Mouse (Mus musculus): ENCODE data around the gene Slc46a2. TPM values are rescaled to one million over a fixed set of nuclear protein-coding genes. Genes with fewer than 3 reads are reported as not detected.
A peak's percentile ranks its signal among the peaks of the same experiment; 100 is the strongest.

The Slc46a2 gene
- polyA plus RNA-seq, 1 experiment = 0.11 TPM

DNA sequence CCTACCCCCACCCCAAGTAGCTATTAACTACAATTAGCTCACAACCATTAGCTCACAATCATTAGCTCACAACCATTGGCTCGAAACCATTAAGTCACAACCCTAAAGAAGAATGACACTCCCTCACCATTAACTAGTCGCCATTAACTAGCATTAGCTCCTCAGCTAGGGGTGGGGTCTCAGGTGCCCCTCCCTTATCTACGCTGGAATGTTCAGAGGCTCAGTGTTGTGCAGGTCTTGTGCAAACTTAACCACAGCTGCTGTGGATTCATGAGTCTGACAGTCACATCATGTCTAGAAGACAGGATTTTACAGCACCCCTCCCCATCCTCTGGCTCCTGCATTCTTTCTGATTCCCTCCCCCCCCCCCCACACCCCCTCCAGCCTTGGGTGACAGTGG is 12.8 kb upstream of the Slc46a2 start:
- no peak for DNase-seq
- Histone ChIP-seq H3K4me3 (ENCODE audit: insufficient read depth, low read depth, low read length) (no peak overlapping the region), H3K27me3 (replicated peaks; ENCODE audit: control insufficient read depth, insufficient read depth, low read length) (no peaks in the 10 kb centered on the region), H3K4me1 (ENCODE audit: control insufficient read depth, insufficient read depth, low read length) (no peaks in the 10 kb centered on the region), H3K36me3 (ENCODE audit: control insufficient read depth, insufficient read depth, low read length) (no peaks in the 10 kb centered on the region), H3K27ac (ENCODE audit: insufficient read depth, low read depth, low read length) (no peak overlapping the region)
- WGBS = 72% methylated on average over 3 of the region's 3 CpGs
- TF ChIP-seq POLR2A (IDR thresholded peaks at IDR 0.05; ENCODE audit: low read depth, low read length) (no peak), CTCF (conservative IDR thresholded peaks at IDR 0.05; ENCODE audit: insufficient read depth, insufficient read length, low read depth, low read length) (no peak)

DNA sequence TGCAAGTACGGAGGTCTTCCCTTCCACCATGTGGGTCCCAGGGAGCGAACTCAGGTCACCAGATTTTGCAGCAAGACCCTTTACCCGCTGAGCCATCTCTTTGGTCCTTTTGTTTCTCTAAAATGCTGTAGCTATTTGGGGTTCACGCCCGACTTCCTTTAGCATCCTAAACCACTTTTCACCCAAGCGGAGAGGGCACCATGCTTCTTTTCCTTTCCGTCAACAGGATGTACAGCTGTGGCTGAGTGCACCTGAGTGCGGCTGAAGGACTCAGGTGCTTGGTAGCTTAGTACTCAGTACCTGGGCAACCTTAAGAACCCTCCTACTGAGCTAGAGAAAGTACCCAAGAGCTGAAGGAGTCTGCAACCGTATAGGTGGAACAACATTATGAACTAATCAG is 10.2 kb upstream of the Slc46a2 start:
- H3K27ac ChIP-seq (ENCODE audit: insufficient read depth, low read depth, low read length) = no peak overlapping the region
- no peak for TF ChIP-seq CTCF (conservative IDR thresholded peaks at IDR 0.05; ENCODE audit: insufficient read depth, insufficient read length, low read depth, low read length)

DNA sequence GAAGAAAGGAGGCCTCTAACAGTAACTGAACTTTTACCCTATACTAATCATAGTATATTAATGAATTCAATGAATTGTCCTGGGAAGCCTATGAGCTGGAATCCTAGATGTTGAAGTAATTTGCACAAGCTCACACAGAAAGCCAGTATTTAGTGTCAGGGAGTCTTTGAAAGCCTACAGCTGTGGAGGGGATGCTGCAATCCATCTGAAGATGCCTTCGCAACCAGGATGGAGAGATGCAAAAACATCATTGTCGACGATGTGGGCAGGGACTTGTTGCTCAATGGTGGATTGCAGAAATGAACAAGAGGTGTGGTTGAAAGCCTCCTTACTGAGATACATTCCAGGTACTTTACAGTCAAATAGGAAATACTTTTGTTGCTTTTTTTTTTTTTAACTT is 3.1 kb upstream of the Slc46a2 start:
- TF ChIP-seq POLR2A (IDR thresholded peaks at IDR 0.05; ENCODE audit: low read depth, low read length) = no peak
- no peak for TF ChIP-seq CTCF (conservative IDR thresholded peaks at IDR 0.05; ENCODE audit: insufficient read depth, insufficient read length, low read depth, low read length)
- Histone ChIP-seq H3K27ac (ENCODE audit: insufficient read depth, low read depth, low read length) (no peak overlapping the region), H3K4me1 (ENCODE audit: control insufficient read depth, insufficient read depth, low read length) (peaks cover 6% of the 10 kb centered on the region; the same call in 1 of the 2 replicates), H3K27me3 (replicated peaks; ENCODE audit: control insufficient read depth, insufficient read depth, low read length) (no peaks in the 10 kb centered on the region), H3K36me3 (ENCODE audit: control insufficient read depth, insufficient read depth, low read length) (no peaks in the 10 kb centered on the region), H3K4me3 (ENCODE audit: insufficient read depth, low read depth, low read length) (no peak overlapping the region)
- no peak for DNase-seq
- 90% methylated on average over 3 of the region's 3 CpGs for WGBS

More for the DNA sequence above, 10.2 kb upstream of the Slc46a2 start:
- Histone ChIP-seq H3K27me3 (replicated peaks; ENCODE audit: control insufficient read depth, insufficient read depth, low read length) (no peaks in the 10 kb centered on the region), H3K36me3 (ENCODE audit: control insufficient read depth, insufficient read depth, low read length) (no peaks in the 10 kb centered on the region), H3K4me3 (ENCODE audit: insufficient read depth, low read depth, low read length) (no peak overlapping the region), H3K4me1 (ENCODE audit: control insufficient read depth, insufficient read depth, low read length) (no peaks in the 10 kb centered on the region)
- DNase-seq = no peak
- WGBS = 76% methylated on average over 9 of the region's 9 CpGs

DNA sequence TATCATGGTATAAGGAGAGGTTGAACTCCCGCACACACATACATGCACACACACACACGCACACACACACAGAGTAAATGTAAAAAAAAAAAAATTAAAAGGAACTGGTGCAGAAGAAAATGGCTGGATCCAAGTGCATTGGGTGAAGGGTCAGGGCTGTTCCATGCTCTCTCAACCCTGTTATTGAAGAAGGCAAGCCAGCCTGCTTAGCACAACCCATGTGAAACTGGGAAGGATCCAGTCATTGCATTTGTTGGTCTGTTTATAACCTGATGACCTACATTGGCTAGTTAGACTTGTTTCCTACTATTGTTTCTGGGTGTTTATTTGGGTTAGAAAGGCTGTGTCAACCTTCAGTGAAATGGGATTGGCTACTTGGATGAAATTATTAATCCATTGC is 6.1 kb downstream of the Slc46a2 start:
- Histone ChIP-seq H3K36me3 (ENCODE audit: control insufficient read depth, insufficient read depth, low read length) (no peaks in the 10 kb centered on the region), H3K4me3 (ENCODE audit: insufficient read depth, low read depth, low read length) (no peak overlapping the region), H3K27me3 (replicated peaks; ENCODE audit: control insufficient read depth, insufficient read depth, low read length) (no peaks in the 10 kb centered on the region), H3K27ac (ENCODE audit: insufficient read depth, low read depth, low read length) (no peak overlapping the region), H3K4me1 (ENCODE audit: control insufficient read depth, insufficient read depth, low read length) (no peaks in the 10 kb centered on the region)
- peak; percentile 47 for DNase-seq
- 97% methylated on average over 2 of the region's 2 CpGs for WGBS
- no peak for TF ChIP-seq CTCF (conservative IDR thresholded peaks at IDR 0.05; ENCODE audit: insufficient read depth, insufficient read length, low read depth, low read length)
- TF ChIP-seq POLR2A (IDR thresholded peaks at IDR 0.05; ENCODE audit: low read depth, low read length) = no peak

DNA sequence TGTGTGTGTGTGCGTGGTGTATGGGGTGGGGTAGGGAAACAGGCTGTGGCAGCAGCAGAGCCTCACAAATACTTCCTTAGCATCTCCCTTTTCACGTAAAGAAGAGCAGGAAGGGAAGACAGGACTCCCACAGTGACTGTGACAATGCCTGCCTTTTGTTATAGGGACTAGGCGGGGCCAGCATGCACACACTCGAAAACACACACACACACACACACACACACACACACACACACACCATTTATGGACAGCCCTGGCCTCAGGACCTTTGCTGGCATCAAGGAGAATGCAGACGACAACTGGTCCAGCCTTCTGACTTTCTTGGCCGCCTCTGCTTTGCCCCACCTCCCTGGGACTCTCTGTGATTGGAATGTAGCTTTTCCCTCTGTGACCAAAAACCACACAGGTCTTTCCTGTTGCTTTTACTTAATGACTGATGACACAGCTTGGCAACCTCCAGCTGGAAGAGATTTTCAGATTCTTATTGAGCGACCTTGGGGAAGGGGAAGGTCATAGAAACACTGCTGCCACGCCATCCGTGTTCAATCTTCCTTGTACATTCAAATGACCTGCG is 7.1 kb downstream of the Slc46a2 start:
- TF ChIP-seq CTCF (conservative IDR thresholded peaks at IDR 0.05; ENCODE audit: insufficient read depth, insufficient read length, low read depth, low read length) = no peak
- TF ChIP-seq POLR2A (IDR thresholded peaks at IDR 0.05; ENCODE audit: low read depth, low read length) = no peak
- Histone ChIP-seq H3K4me3 (ENCODE audit: insufficient read depth, low read depth, low read length) (no peak overlapping the region), H3K27ac (ENCODE audit: insufficient read depth, low read depth, low read length) (no peak overlapping the region), H3K27me3 (replicated peaks; ENCODE audit: control insufficient read depth, insufficient read depth, low read length) (no peaks in the 10 kb centered on the region), H3K4me1 (ENCODE audit: control insufficient read depth, insufficient read depth, low read length) (no peaks in the 10 kb centered on the region), H3K36me3 (ENCODE audit: control insufficient read depth, insufficient read depth, low read length) (no peaks in the 10 kb centered on the region)
- WGBS = 45% methylated on average over 10 of the region's 10 CpGs
- DNase-seq = peak; percentile 50

DNA sequence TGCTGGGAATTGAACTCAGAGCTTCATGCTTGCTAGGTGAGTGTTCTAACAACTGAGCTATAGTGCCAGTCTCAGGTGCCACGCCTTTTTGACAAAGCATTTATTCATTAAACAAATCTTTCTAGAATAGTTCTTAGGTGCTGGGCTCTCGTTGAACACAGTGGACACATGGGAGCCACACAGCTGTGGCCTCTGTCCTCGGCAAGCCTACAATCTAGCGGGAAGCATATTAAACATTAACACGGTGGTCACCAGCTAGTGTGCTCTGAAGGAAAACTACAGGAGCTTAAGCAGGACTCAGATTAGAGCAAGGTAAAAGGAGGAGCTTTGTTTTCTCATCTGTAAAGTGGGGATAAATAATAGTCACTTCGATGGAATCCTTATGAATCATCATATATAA is 7.8 kb downstream of the Slc46a2 start:
- H3K27ac ChIP-seq (ENCODE audit: insufficient read depth, low read depth, low read length) = no peak overlapping the region
- no peaks in the 10 kb centered on the region for H3K27me3 ChIP-seq (replicated peaks; ENCODE audit: control insufficient read depth, insufficient read depth, low read length)
- DNase-seq = peak; percentile 68
- TF ChIP-seq POLR2A (IDR thresholded peaks at IDR 0.05; ENCODE audit: low read depth, low read length) (no peak), CTCF (conservative IDR thresholded peaks at IDR 0.05; ENCODE audit: insufficient read depth, insufficient read length, low read depth, low read length) (no peak)
- 60% methylated on average over 6 of the region's 6 CpGs for WGBS
- H3K4me1 ChIP-seq (ENCODE audit: control insufficient read depth, insufficient read depth, low read length) = no peaks in the 10 kb centered on the region
- no peaks in the 10 kb centered on the region for H3K36me3 ChIP-seq (ENCODE audit: control insufficient read depth, insufficient read depth, low read length)
- no peak overlapping the region for H3K4me3 ChIP-seq (ENCODE audit: insufficient read depth, low read depth, low read length)

DNA sequence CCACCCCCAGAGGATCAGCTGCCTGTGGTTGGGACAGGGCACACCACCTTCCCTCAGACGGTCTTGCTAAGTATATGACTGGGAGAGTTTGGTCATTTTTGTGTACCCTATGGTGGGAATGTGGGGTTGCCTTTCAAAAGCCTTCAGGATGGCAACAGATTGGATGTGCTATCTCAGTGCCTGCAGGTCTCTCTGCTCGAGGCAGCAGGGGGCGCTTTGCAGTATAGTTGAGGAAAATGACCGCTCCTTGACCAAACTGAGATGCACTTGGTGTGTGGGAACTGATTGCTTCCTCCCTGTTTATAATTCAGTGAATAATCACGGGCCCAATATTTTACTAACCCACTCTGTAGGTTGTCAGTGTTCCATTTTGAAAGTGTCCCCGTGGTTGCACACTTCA is 12.3 kb downstream of the Slc46a2 start:
- no peaks in the 10 kb centered on the region for H3K36me3 ChIP-seq (ENCODE audit: control insufficient read depth, insufficient read depth, low read length)
- H3K4me3 ChIP-seq (ENCODE audit: insufficient read depth, low read depth, low read length) = no peak overlapping the region
- TF ChIP-seq CTCF (conservative IDR thresholded peaks at IDR 0.05; ENCODE audit: insufficient read depth, insufficient read length, low read depth, low read length) = peak; percentile 43; the same call in 1 of the 2 replicates
- TF ChIP-seq POLR2A (IDR thresholded peaks at IDR 0.05; ENCODE audit: low read depth, low read length) = no peak
- 75% methylated on average over 6 of the region's 6 CpGs for WGBS
- H3K27ac ChIP-seq (ENCODE audit: insufficient read depth, low read depth, low read length) = no peak overlapping the region
- no peaks in the 10 kb centered on the region for H3K27me3 ChIP-seq (replicated peaks; ENCODE audit: control insufficient read depth, insufficient read depth, low read length)
- peak; percentile 36 for DNase-seq
- H3K4me1 ChIP-seq (ENCODE audit: control insufficient read depth, insufficient read depth, low read length) = no peaks in the 10 kb centered on the region

Measured in kidney, adult 2 months (tissue).